ENCODE assay signal across 10 mouse cellular contexts in genomic region chr2:128321475-128321874, GRCm38 (mm10).
DNase-seq lines count a peak whose midpoint lies in the region; ATAC-seq lines count a peak whose summit lies in the region.
"Had no signal": no experiment of that assay in that cellular context is flagged by ENCODE, and none has a peak within 500 bp of the region (broad histone marks: within the 10 kb centered on the region; RNA-seq: fewer than 3 reads in every experiment).

No protein-coding gene starts in this region.

- 58% methylated on average over 2 of the region's 2 CpGs for WGBS in neural tube, embryonic 11.5 days

- no peak overlapping the region for H3K27ac ChIP-seq in neural tube, embryonic 11.5 days (ENCODE audit: low read depth, low read length)
- H3K27ac ChIP-seq: kidney, embryonic 15.5 days had no signal

- H3K9ac ChIP-seq in neural tube, embryonic 11.5 days (ENCODE audit: low read length), result 0 out of 2 replicates have a peak overlapping the region, but pooled peaks have one; percentile 4
- H3K9ac ChIP-seq: kidney, embryonic 15.5 days had no signal

- H3K4me3 ChIP-seq in neural tube, embryonic 11.5 days (ENCODE audit: low read depth, low read length), result no peak overlapping the region
- H3K4me3 ChIP-seq: kidney, embryonic 15.5 days had no signal

- DNase-seq in cerebellum, adult 11-12 months, result peak; percentile 15
- no peak for DNase-seq in cerebellum, adult 8-10 months
- DNase-seq in neural tube, embryonic 11.5 days (ENCODE audit: low spot score), result no peak
- DNase-seq in neural tube, embryonic 10.5 days (ENCODE audit: extremely low spot score, low spot score), result no peak
- DNase-seq in heart, postnatal 4 days, result peak; percentile 74
- no peak for DNase-seq in right cerebral cortex, adult 2 months (ENCODE audit: low spot score in 2 of 2)
- DNase-seq in left cerebral cortex, postnatal 10 days (ENCODE audit: extremely low spot score in 1 of 2, low spot score in 2 of 2), result no peak
- no peak for DNase-seq in testis, postnatal 14 days (ENCODE audit: low spot score)

- intact Hi-C loops in left cerebral cortex, postnatal 10 days (cut with DNase I), result no loop called here

- H3K9me3 ChIP-seq in neural tube, embryonic 11.5 days (ENCODE audit: control insufficient read depth, low read length), result no peaks in the 10 kb centered on the region
- H3K9me3 ChIP-seq: kidney, embryonic 15.5 days had no signal

- ATAC-seq in neural tube, embryonic 11.5 days (ENCODE audit: insufficient read depth, low FRiP score, low TSS enrichment), result no peak
- ATAC-seq: forebrain, embryonic 14.5 days had no signal

- no peaks in the 10 kb centered on the region for H3K27me3 ChIP-seq in neural tube, embryonic 11.5 days (ENCODE audit: control insufficient read depth, insufficient read depth, low read length)
- H3K27me3 ChIP-seq: kidney, embryonic 15.5 days had no signal

- H3K4me1 ChIP-seq in neural tube, embryonic 11.5 days (ENCODE audit: control insufficient read depth, insufficient read depth, low read length), result 0 out of 2 replicates have a peak, but pooled peaks cover 3% of the 10 kb centered on the region

- no peaks in the 10 kb centered on the region for H3K36me3 ChIP-seq in neural tube, embryonic 11.5 days (ENCODE audit: control insufficient read depth, insufficient read depth, low read length)
- H3K36me3 ChIP-seq: kidney, embryonic 15.5 days had no signal

- H3K4me2 ChIP-seq in neural tube, embryonic 11.5 days (ENCODE audit: low read depth), result no peak overlapping the region
- H3K4me2 ChIP-seq: kidney, embryonic 15.5 days had no signal

Comparison
In these comparisons a context has a peak if more than half of its experiments do, and no peak if none do; other contexts are left out.
1. DNase-seq: peak in cerebellum, adult 11-12 months (single experiment) and heart, postnatal 4 days (single experiment); none in cerebellum, adult 8-10 months (single experiment), neural tube, embryonic 11.5 days (single experiment), neural tube, embryonic 10.5 days (single experiment), right cerebral cortex, adult 2 months (0 of 2), left cerebral cortex, postnatal 10 days (0 of 2) and testis, postnatal 14 days (single experiment).